Mouse (Mus musculus) gastrocnemius, adult 2 months (tissue): Measurements from ENCODE around the gene Meltf. TPM values are rescaled to one million over a fixed set of nuclear protein-coding genes. Genes with fewer than 3 reads are reported as not detected.

Experiments used
- DNase-seq: peaks from one replicate; pipeline ENCODE4 v3.0.0; 2022
- H3K27ac ChIP-seq: fragments of 200-600 bp; 2 replicates; pipeline ENCODE4 v1.8.1; 2022; ENCODE audit warnings: mild to moderate bottlenecking
- H3K4me3 ChIP-seq: fragments of 200-600 bp; 2 replicates; pipeline ENCODE4 v1.8.1; 2022; ENCODE audit warnings: mild to moderate bottlenecking, moderate library complexity
- CTCF ChIP-seq: fragments of 200-600 bp; IDR thresholded peaks from 2 replicates; pipeline ENCODE4 v1.8.1; 2022; ENCODE audit warnings: antibody characterized with exemption, mild to moderate bottlenecking, moderate library complexity
- intact Hi-C: fragments of 180-260 bp; cut with DNase I; formaldehyde crosslinking; loops from one replicate; pipeline ENCODE4 v1.15.1; 2025
- total RNA-seq, 2 experiments: library from RNA; stranded (reverse); gene quantifications; 2 replicates each; pipeline ENCODE4 v1.2.3; 2021

Gene Meltf
- total RNA-seq, 2 experiments from 2014 or later = not detected

DNA sequence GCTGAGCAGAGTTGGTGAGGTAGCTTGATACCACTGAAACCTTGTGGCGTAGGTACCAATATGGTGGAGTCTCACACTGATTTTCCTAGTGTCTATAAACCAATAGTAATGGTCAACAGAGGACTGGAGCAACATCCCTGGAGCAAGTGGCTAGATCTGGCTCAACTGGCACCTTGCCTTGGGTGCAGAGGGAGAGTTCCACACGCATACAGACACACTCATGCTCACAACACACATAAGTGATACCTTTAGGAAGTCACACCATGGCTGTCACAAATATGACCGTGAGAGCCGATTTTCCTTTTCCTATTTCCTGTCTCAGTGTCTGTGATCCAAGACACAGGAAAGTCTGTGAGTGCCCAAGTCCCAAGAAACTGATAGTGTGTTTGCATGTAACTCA lies 3.2 kb upstream of the Meltf start:
- no peak for DNase-seq
- TF ChIP-seq CTCF = no peak
- H3K27ac ChIP-seq = no peak overlapping the region
- intact Hi-C loops = no loop called here
- no peak overlapping the region for H3K4me3 ChIP-seq

DNA sequence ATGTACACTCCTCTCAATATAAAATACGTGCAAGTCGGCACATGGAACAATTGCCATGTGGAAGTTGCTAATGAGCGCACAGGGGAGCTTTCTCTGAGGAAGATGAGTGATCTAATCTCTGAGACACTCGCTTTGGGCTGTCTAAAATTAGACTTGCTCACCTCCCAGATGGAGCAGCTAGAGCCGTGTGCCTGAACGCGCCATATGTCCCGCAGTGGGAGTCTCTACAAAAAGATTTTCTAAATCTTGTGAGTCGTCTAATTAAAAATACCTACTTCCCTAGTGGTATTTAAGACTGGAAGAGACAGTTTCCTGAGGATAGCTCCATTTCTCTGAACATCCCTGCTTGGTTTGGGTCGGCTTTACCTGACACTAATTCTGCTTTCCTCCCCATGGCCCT lies 2.2 kb upstream of the Meltf start:
- H3K27ac ChIP-seq = no peak overlapping the region
- no peak overlapping the region for H3K4me3 ChIP-seq
- no peak for DNase-seq
- intact Hi-C loops = no loop called here
- no peak for TF ChIP-seq CTCF

DNA sequence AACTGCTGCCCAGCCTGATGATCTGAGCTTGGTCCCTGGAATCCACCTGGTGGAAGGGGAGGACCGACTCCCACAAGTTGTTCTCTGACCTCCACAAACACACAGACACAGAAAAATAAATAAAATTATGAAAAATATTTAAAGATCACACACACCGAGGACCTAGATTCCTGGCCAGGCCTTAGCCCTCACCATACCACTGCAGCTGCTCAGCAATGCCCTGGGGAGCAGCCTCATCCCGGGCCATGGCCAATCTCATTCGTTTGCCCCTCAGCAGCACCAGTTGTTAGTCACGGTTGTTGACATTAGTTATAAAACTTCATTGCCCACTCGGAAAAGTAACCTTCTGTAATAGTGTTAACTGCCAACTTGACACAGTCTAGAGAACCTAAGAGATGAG lies 558 bp upstream of the Meltf start:
- intact Hi-C loops = loop anchor here (1.0 kb wide), 1 partner anchor 40 kb away; no protein-coding TSS in a partner anchor

DNA sequence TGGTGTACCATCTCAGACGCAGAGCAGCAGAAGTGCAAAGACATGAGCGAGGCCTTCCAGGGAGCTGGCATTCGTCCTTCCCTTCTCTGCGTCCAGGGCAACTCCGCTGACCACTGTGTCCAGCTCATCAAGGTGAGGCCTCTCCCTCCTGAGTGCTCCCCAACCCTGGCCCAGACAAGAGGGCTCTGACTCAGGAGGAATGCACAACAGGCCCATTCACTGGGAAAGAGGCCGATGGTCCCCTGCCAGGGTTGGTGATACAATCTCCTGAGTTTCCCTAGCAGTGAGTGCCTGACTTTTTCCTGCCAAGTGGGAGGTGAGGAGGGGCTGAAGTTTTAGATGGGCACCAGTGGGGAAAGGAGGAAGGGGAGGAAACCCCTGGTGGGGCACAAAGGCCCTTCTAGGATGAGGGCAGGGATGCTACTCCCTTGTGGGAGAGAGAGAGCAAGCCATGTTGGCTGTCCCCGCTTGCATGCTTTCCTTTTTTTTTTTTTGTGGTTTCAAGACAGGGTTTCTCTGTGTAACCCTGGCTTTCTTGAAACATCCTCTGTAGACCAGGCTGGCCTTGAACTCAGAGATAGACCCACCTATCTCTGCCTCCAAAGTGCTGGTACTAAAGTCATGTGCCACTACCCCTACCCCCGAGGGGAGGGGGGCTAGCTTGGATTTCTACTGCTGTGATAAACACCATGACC lies 1.7 kb downstream of the Meltf start:
- Histone ChIP-seq H3K27ac (no peak overlapping the region), H3K4me3 (no peak overlapping the region)
- DNase-seq = no peak
- no peak for TF ChIP-seq CTCF
- intact Hi-C loops = no loop called here

More for the DNA sequence above, 558 bp upstream of the Meltf start:
- H3K4me3 ChIP-seq = no peak overlapping the region
- DNase-seq = no peak
- no peak overlapping the region for H3K27ac ChIP-seq
- no peak for TF ChIP-seq CTCF

DNA sequence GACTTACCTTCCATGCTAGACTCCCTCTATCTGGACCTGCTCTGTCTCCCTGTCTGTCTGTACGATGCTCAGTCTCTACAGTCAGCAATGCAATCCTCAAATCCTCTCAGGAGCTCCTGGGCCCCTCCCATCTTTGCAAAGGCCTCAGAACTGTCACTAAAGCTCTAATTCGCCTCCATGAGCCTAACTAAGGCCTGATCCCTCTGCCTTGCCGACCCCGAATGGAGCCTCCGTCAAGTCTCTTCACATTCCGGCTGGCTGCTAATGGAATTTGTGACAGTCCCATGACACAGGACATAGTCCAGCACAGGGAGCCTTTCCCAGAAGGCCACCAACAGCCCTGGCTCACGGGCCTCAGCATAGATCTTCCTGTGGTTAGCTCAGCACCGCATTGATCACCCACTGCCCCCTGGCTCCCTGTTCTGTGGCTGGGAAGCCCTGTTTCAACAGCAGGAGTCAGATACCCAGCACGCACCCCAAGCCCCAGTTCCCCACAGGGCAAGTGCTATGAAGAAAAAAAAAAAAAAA lies 3.8 kb downstream of the Meltf start:
- DNase-seq = no peak
- TF ChIP-seq CTCF = no peak
- H3K27ac ChIP-seq = no peak overlapping the region
- H3K4me3 ChIP-seq = no peak overlapping the region
- intact Hi-C loops = no loop called here

DNA sequence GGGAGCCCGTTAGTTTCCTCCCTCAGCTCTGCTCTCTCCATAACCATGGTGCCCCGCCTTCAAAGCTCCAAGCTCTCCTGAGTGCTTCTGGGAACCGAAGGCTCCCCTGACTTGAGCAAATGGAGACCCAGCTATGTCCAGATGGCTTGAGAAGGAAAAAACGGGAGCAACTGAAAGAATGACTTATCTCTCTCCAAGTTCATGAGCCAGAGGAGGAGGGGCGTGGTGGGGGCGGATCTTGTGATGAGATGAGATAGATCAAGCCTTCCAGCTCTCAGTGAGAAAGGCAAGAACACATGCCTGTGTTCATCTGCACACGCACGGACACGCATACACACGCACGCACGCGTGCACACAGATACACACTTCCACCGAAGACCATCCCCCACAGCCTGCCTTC lies 4.7 kb downstream of the Meltf start:
- Histone ChIP-seq H3K27ac (no peak overlapping the region), H3K4me3 (no peak overlapping the region)
- no peak for DNase-seq
- no peak for TF ChIP-seq CTCF
- intact Hi-C loops = no loop called here

DNA sequence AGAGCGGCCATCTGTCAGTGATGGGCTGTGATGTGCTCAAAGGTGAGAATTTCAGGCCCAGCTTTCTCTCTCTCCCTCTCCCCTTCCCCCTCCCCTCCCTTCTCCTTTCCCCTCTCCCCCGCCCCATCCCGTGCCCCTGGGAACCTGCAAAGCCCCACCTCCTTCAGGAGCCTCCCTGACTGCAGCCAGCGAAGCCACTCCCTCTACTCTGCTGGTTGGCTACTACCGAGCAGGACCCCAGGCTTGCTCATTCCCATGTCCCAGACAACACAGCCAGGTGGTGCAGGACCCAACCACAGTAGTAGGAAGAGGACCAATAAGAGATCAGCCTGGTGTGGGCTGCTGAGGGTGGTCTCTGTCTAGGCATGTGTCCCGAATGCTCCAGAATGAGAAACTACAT lies 5.3 kb downstream of the Meltf start:
- H3K27ac ChIP-seq = no peak overlapping the region

DNA sequence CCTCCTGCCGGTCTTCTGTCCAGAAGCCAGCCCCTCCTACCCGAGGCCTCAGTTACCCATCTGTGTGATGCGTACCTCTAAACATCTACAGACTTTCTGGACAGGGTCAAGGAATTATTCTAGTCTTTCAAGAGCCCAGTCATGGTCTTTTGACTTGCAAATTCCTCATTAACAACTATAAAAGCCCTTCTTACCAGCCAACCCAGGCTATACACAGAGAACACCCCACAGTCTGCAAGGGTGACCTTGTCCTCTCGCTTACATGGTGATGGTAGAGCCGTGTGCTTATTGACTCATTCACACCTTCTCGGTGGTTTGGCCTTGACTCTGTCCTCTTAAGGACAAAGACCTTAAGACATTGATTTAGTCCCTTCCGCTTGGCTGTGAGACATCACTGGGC lies 12.3 kb downstream of the Meltf start:
- intact Hi-C loops = no loop called here
- no peak overlapping the region for H3K4me3 ChIP-seq
- no peak for TF ChIP-seq CTCF
- no peak overlapping the region for H3K27ac ChIP-seq
- DNase-seq = no peak

More for the DNA sequence above, 5.3 kb downstream of the Meltf start:
- H3K4me3 ChIP-seq = no peak overlapping the region
- TF ChIP-seq CTCF = no peak
- DNase-seq = no peak
- intact Hi-C loops = no loop called here

DNA sequence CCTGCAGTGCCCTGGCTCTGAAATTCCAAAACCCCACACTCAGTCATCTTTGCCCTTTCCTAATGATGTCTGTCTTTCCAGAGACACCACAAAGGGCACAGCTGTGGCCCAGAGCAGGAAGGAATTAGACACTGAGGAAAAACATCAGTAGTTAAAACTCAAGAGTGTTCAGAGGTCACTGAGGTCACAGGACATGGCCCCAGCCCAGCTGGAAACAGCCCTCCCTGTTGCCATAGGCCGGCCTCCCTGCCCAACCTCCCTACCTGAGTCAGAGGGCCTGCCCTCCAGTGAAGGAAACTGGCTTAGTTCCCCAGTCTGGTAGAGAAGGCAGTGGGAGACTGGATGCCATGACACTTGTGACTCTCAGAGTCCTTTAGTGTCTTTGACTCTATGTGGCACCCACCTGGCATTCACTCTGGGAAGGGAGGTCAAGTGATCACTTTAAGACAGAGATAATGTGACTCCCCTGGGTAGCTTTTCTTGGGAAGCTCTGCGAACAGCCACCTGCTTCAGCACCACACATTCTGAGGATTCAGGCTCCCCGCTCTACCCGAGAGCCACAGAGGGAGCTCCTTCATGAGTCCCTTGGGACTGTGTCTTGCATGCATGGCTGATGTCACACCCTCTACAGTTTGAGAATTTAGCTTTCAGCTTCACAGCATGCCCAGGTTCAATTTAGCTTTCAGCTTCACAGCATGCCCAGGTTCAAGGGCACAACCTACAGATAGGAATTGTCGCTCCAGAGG lies 15.0 kb downstream of the Meltf start:
- no peak overlapping the region for H3K27ac ChIP-seq
- intact Hi-C loops = loop anchor here (1.0 kb wide), 1 partner anchor 48 kb away; no protein-coding TSS in a partner anchor
- no peak for DNase-seq
- H3K4me3 ChIP-seq = no peak overlapping the region
- TF ChIP-seq CTCF = no peak

DNA sequence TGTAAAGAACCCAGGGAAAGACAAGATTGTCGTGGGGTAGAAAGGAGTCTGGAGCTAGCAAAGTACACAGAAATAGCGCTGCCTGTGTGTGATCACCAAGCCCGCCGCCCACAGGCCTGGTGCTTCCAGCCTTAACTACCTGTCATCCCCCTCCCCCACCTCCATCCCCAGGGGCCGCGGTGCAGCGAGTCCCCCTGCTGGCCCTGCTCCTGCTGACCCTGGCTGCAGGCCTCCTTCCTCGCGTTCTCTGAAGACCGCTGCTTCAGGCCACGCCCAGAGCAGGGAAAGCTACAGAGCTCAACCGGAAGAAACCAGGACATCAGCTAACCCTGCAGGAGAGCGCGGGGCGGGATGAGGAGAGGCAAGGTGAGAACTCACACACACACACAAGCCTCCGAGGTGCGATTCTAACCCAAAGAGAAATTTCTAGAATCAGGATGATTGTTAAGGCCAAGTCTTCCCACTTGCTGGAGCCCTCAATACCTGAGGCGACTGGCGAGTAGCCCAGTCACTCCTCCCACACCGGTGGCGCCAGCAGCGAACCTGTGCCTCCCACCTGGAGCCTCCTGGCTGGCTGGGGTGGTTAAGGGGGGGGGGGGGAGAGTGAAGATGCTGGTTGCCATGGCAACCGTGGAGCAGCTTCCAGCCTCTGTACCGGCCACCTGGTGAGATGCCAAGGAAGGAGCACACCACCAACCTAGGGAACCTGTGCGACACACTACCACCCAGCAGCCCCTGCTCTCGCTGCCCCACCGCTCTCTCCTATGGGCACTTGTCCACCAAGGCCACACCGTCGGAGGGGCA lies 18.6 kb downstream of the Meltf start:
- DNase-seq = peak; percentile 28
- intact Hi-C loops = no loop called here
- Histone ChIP-seq H3K27ac (no peak overlapping the region), H3K4me3 (peak overlapping the region; percentile 23)
- no peak for TF ChIP-seq CTCF

DNA sequence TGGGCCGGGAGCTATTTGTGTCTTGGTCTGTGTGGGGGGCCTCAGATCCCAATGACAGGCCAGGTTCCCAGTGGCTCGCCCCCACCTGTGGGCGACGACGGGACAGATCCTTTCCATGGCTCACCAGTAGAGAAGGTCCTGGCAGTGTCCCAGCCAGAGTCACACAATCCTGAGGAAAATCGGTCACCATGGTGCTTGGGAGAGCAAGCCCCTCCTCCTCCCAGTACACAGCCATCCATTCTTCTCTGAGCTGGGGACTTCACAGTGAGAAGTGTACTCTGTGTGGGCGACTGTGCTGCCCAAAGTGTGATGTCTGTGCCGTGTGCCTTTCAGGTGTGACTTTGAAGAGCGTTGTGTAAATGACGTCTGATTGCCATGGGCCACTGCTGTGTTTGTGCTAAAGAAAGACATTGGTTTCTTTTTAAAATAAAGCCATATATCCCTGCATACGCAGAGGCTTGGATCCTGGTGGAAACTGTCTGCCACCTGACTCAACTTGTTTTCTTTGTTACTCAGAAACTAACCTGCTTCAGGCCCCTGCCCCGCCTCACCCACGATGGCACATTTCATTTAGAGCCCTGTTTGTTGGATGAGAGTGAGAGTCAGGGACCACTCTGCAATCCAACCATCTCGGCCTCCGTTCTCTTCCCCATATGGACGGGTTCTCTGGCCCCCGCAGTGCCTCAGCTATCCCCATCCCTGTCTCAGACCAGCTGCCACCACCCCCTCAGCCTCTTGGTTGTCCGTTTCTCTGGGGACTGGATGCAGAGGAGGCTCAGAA lies 20.1 kb downstream of the Meltf start:
- no peak for DNase-seq
- TF ChIP-seq CTCF = no peak
- Histone ChIP-seq H3K27ac (no peak overlapping the region), H3K4me3 (no peak overlapping the region)
- intact Hi-C loops = no loop called here

DNA sequence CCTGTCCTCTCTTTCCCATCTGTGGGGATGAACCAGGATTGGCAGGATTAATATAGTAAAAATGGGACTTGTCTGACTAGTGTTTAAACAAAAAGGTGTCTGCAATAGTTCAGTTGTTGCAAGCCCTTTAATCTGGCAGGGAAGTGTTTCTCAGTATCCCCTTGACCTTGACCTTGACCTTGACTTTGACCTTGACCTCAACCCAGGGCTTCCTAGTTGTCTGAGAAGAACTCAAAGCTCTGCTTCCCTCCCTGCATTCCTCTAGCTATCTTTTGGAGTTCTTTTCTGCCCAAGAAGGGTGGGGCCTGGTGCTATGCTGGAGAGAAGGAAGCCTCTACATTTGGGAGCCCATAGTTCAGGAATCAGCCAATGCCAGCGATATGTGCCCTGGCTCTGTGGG lies 23.3 kb downstream of the Meltf start:
- TF ChIP-seq CTCF = no peak
- DNase-seq = no peak
- H3K4me3 ChIP-seq = no peak overlapping the region
- H3K27ac ChIP-seq = no peak overlapping the region
- intact Hi-C loops = no loop called here
